ENCODE assay signal across 9 mouse cellular contexts in genomic region chr8:128386963-128387621, GRCm38 (mm10). TPM values are rescaled to one million over a fixed set of nuclear protein-coding genes. Genes with fewer than 3 reads are reported as not detected.
A peak's percentile ranks its signal among the peaks of the same experiment; 100 is the strongest.
DNase-seq lines count a peak whose midpoint lies in the region; ATAC-seq lines count a peak whose summit lies in the region.
"Had no signal": no experiment of that assay in that cellular context is flagged by ENCODE, and none has a peak within 500 bp of the region (broad histone marks: within the 10 kb centered on the region; RNA-seq: fewer than 3 reads in every experiment).

No protein-coding gene starts in this region.

- 0 out of 2 replicates have a peak overlapping the region, but pooled peaks have one; percentile 30 for H3K27ac ChIP-seq in forebrain, embryonic 10.5 days
- H3K27ac ChIP-seq in forebrain, embryonic 14.5 days (ENCODE audit: low read depth, low read length): no peak overlapping the region
- H3K27ac ChIP-seq in kidney, embryonic 16.5 days (ENCODE audit: low read length): peak overlapping the region; percentile 70
- peak overlapping the region; percentile 36; the same call in 1 of the 2 replicates for H3K27ac ChIP-seq in lung, embryonic 15.5 days
- H3K27ac ChIP-seq in midbrain, embryonic 15.5 days: no peak overlapping the region

- peaks cover 36% of the 10 kb centered on the region for H3K4me1 ChIP-seq in forebrain, embryonic 10.5 days
- H3K4me1 ChIP-seq in forebrain, embryonic 14.5 days (ENCODE audit: control insufficient read depth, insufficient read depth, low read length): peaks cover 10% of the 10 kb centered on the region
- peaks cover 44% of the 10 kb centered on the region for H3K4me1 ChIP-seq in kidney, embryonic 16.5 days (ENCODE audit: insufficient read depth, low read length)
- H3K4me1 ChIP-seq in lung, embryonic 15.5 days: peaks cover 32% of the 10 kb centered on the region
- H3K4me1 ChIP-seq in midbrain, embryonic 15.5 days: peaks cover 16% of the 10 kb centered on the region

- no peak overlapping the region for H3K4me3 ChIP-seq in forebrain, embryonic 10.5 days
- no peak overlapping the region for H3K4me3 ChIP-seq in forebrain, embryonic 14.5 days (ENCODE audit: low read depth, low read length)
- H3K4me3 ChIP-seq in kidney, embryonic 16.5 days (ENCODE audit: low read length): no peak overlapping the region
- H3K4me3 ChIP-seq in lung, embryonic 15.5 days: no peak overlapping the region
- H3K4me3 ChIP-seq in midbrain, embryonic 15.5 days: no peak overlapping the region
- H3K4me3 ChIP-seq: myocyte had no signal

- no peaks in the 10 kb centered on the region for H3K27me3 ChIP-seq in forebrain, embryonic 10.5 days (ENCODE audit: poor library complexity, severe bottlenecking)
- no peaks in the 10 kb centered on the region for H3K27me3 ChIP-seq in forebrain, embryonic 14.5 days (replicated peaks; ENCODE audit: control insufficient read depth, insufficient read depth, low read length)
- H3K27me3 ChIP-seq in kidney, embryonic 16.5 days (ENCODE audit: insufficient read depth, low read length): no peaks in the 10 kb centered on the region
- no peaks in the 10 kb centered on the region for H3K27me3 ChIP-seq in lung, embryonic 15.5 days
- no peaks in the 10 kb centered on the region for H3K27me3 ChIP-seq in midbrain, embryonic 15.5 days (replicated peaks)

- ATAC-seq in forebrain, embryonic 14.5 days: no peak
- peak; percentile 74 for ATAC-seq in kidney, embryonic 16.5 days (ENCODE audit: low FRiP score, low TSS enrichment)
- ATAC-seq in lung, embryonic 15.5 days (ENCODE audit: borderline replicate concordance, extremely low read depth, low FRiP score, low TSS enrichment): peak; percentile 55
- ATAC-seq in midbrain, embryonic 15.5 days (replicated peaks): no peak

- WGBS in forebrain, embryonic 10.5 days: 70% methylated on average over 2 of the region's 2 CpGs
- WGBS in forebrain, embryonic 14.5 days: 82% methylated on average over 2 of the region's 2 CpGs
- 9% methylated on average over 2 of the region's 2 CpGs for WGBS in kidney, embryonic 16.5 days
- WGBS in lung, embryonic 15.5 days: 46% methylated on average over 2 of the region's 2 CpGs
- WGBS in midbrain, embryonic 15.5 days: 82% methylated on average over 2 of the region's 2 CpGs

- H3K9me3 ChIP-seq in forebrain, embryonic 10.5 days: no peaks in the 10 kb centered on the region
- no peaks in the 10 kb centered on the region for H3K9me3 ChIP-seq in forebrain, embryonic 14.5 days (replicated peaks; ENCODE audit: control insufficient read depth, low read length)
- no peaks in the 10 kb centered on the region for H3K9me3 ChIP-seq in kidney, embryonic 16.5 days (ENCODE audit: low read length)
- no peaks in the 10 kb centered on the region for H3K9me3 ChIP-seq in lung, embryonic 15.5 days
- H3K9me3 ChIP-seq in midbrain, embryonic 15.5 days: no peaks in the 10 kb centered on the region

- no peak for DNase-seq in forebrain, embryonic 10.5 days (ENCODE audit: extremely low spot score, low spot score)
- DNase-seq in forebrain, embryonic 14.5 days (ENCODE audit: low spot score): no peak
- DNase-seq in heart, adult 9 months (ENCODE audit: low spot score in 2 of 2): peak; percentile 76 to 81
- no peak for DNase-seq in layer of hippocampus, adult 8-10 months (ENCODE audit: low spot score in 2 of 2)
- DNase-seq in testis, postnatal 14 days (ENCODE audit: low spot score): no peak

- no peak overlapping the region for H3K9ac ChIP-seq in forebrain, embryonic 14.5 days (ENCODE audit: low read length)
- no peak overlapping the region for H3K9ac ChIP-seq in kidney, embryonic 16.5 days (replicated peaks; ENCODE audit: low read length)
- H3K9ac ChIP-seq in lung, embryonic 15.5 days: no peak overlapping the region
- H3K9ac ChIP-seq in midbrain, embryonic 15.5 days: no peak overlapping the region

- no peak overlapping the region for H3K4me2 ChIP-seq in forebrain, embryonic 14.5 days (ENCODE audit: low read length)
- H3K4me2 ChIP-seq in kidney, embryonic 16.5 days (replicated peaks; ENCODE audit: low read depth, low read length): no peak overlapping the region
- H3K4me2 ChIP-seq in lung, embryonic 15.5 days: no peak overlapping the region
- H3K4me2 ChIP-seq in midbrain, embryonic 15.5 days: no peak overlapping the region

- H3K36me3 ChIP-seq in forebrain, embryonic 10.5 days (replicated peaks): no peaks in the 10 kb centered on the region
- no peaks in the 10 kb centered on the region for H3K36me3 ChIP-seq in forebrain, embryonic 14.5 days (ENCODE audit: control insufficient read depth, insufficient read depth, low read length)
- H3K36me3 ChIP-seq in kidney, embryonic 16.5 days (ENCODE audit: insufficient read depth, low read length): no peaks in the 10 kb centered on the region
- H3K36me3 ChIP-seq in lung, embryonic 15.5 days: no peaks in the 10 kb centered on the region
- no peaks in the 10 kb centered on the region for H3K36me3 ChIP-seq in midbrain, embryonic 15.5 days (replicated peaks)

RNA-seq across cellular contexts. Expression of gene Nrp1, which starts 28.7 kb away (rescaled TPM):
- polyA plus RNA-seq in forebrain, embryonic 10.5 days (2016; fragmentation: Nextera tagmentation; extraction: Ambion mirVana): 15.8 and 17.7 TPM in 2 replicates
- 57.9 and 81.1 TPM in 2 replicates for polyA plus RNA-seq in forebrain, embryonic 14.5 days (2014; fragmentation: Nextera tagmentation; extraction: Ambion mirVana)
- 149 and 153 TPM in 2 replicates for polyA plus RNA-seq in kidney, embryonic 16.5 days (2015; fragmentation: Nextera tagmentation; extraction: Ambion mirVana)
- polyA plus RNA-seq in lung, embryonic 15.5 days (2015; fragmentation: Nextera tagmentation; extraction: Ambion mirVana): 120 and 133 TPM in 2 replicates
- total RNA-seq in layer of hippocampus, adult 8-10 months (2022): 100 to 1,000 TPM in 2 of 4 experiments, 10 to 100 TPM in 2; 89.8 to 108 (median 101) TPM
- polyA plus RNA-seq in midbrain, embryonic 15.5 days (2015; fragmentation: Nextera tagmentation; extraction: Ambion mirVana): 77.4 and 89.0 TPM in 2 replicates

Comparison
In these comparisons a context has a peak if more than half of its experiments do, and no peak if none do; other contexts are left out.
1. H3K27ac ChIP-seq: peak in forebrain, embryonic 10.5 days (single experiment), kidney, embryonic 16.5 days (single experiment) and lung, embryonic 15.5 days (single experiment); none in forebrain, embryonic 14.5 days (single experiment) and midbrain, embryonic 15.5 days (single experiment).
2. DNase-seq: peak in heart, adult 9 months (2 of 2); none in forebrain, embryonic 10.5 days (single experiment), forebrain, embryonic 14.5 days (single experiment), layer of hippocampus, adult 8-10 months (0 of 2) and testis, postnatal 14 days (single experiment).
3. ATAC-seq: peak in kidney, embryonic 16.5 days (single experiment) and lung, embryonic 15.5 days (single experiment); none in forebrain, embryonic 14.5 days (single experiment) and midbrain, embryonic 15.5 days (single experiment).